Mouse (Mus musculus): ENCODE measurements around the gene Cdh11. TPM values are rescaled to one million over a fixed set of nuclear protein-coding genes. Genes with fewer than 3 reads are reported as not detected.

The Cdh11 gene
- polyA plus RNA-seq (2015; fragmentation: Nextera tagmentation; extraction: Ambion mirVana): 29.5 and 30.5 TPM in 2 replicates

DNA sequence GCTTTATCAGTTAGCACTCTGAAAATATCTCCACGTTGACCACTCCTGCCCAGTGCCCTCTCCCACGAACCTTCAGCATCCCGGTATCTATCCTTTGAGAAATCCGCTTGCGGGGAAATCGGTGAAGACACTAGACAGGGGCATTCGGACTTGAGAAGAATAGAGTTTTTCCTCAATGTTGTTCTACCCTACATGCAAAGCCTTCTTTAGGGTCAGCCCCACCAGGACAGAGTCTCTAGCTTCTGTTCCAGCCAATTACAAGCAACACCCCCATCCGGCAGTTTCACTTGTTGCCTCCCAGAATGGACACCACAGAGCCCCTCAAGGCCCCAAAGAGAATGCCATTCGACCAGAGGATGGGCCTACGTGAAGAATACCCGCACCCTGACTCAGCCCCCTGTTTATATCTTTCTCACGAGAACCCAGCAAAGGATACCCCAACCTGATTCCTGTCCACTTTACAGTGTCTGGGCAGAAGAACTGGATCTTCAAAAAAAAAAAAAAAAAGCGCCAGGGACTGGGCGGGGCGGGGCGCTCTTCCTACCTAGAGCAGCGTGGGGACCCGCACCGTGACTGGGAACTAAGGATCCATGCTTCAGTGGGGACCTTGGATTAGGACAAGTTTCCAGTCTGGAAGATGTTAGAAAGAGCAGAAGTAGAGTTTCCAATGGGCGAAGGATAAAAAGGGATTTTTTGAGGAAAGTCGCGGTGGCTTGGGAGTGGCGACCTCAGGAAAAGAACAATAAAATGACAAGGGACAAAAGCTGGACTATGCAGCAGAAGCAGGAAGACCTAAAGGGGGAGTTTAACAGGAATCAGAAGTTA, at the start of gene Cdh11:
Gene Cdh11, minus strand, starts transcription at position 51 of the 825 bp plus-strand sequence.
- H3K27me3 ChIP-seq: no peaks in the 10 kb centered on the region
- 3% methylated on average over 23 of the region's 23 CpGs for WGBS
- H3K4me3 ChIP-seq: peak within 1 kb of the TSS; percentile 86
- ATAC-seq (replicated peaks): no peak
- H3K9me3 ChIP-seq: no peaks in the 10 kb centered on the region
- peak within 1 kb of the TSS; percentile 81 for H3K27ac ChIP-seq (replicated peaks)
- peak within 1 kb of the TSS; percentile 88 for H3K9ac ChIP-seq (replicated peaks)
- peaks cover 18% of the 10 kb centered on the region for H3K4me1 ChIP-seq
- peak within 1 kb of the TSS; percentile 95 for H3K4me2 ChIP-seq (replicated peaks)
- H3K36me3 ChIP-seq: no peaks in the 10 kb centered on the region

DNA sequence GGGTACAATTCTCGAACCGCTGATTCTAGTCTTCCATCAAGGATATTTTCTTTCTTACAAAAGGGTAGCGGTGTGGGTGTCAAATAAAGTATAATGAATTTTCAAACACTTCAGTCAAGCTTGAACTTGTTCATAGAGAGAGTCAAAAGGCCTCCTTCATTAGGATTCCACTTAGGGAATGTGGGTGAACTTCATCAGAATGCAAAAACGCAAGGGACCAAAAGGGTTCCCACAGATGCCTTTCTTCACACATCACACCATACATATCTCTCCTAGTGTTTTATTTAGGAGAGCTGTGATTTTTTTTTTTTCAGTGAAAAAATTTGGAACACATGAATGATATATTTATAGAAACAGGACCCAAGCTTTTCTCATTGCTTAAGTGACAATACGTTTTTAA, 28.5 kb upstream of the Cdh11 start:
- Histone ChIP-seq H3K36me3 (no peaks in the 10 kb centered on the region), H3K27me3 (no peaks in the 10 kb centered on the region), H3K4me2 (replicated peaks) (no peak overlapping the region), H3K4me1 (0 out of 2 replicates have a peak, but pooled peaks cover 4% of the 10 kb centered on the region), H3K9ac (replicated peaks) (no peak overlapping the region), H3K4me3 (no peak overlapping the region), H3K9me3 (no peaks in the 10 kb centered on the region), H3K27ac (replicated peaks) (no peak overlapping the region)
- no peak for ATAC-seq (replicated peaks)
- 21% methylated on average over 5 of the region's 5 CpGs for WGBS

DNA sequence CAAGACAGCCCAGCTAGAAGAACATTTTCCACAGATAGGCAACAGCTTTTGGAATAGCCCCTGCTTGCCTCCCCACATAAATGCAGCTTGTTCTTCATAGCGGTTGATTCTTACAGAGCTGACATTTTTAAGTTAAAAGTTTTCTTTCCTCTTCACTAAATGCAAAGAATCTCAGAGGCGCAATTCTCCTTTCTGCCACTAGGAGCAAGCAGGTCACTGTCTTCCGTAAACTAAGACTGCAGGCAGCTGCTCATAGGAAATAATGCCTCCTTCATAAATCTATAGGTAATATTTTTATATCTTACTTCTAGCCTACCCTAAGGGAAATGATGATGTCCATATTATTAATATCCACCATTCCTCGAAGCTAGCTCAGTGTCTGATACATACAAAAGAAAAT, 4.9 kb upstream of the Cdh11 start:
- ATAC-seq (replicated peaks): no peak
- Histone ChIP-seq H3K36me3 (no peaks in the 10 kb centered on the region), H3K9me3 (no peaks in the 10 kb centered on the region), H3K27me3 (no peaks in the 10 kb centered on the region), H3K4me1 (peaks cover 15% of the 10 kb centered on the region), H3K9ac (replicated peaks) (no peak overlapping the region), H3K27ac (replicated peaks) (no peak overlapping the region), H3K4me3 (no peak overlapping the region), H3K4me2 (replicated peaks) (no peak overlapping the region)
- 16% methylated on average over 4 of the region's 4 CpGs for WGBS

DNA sequence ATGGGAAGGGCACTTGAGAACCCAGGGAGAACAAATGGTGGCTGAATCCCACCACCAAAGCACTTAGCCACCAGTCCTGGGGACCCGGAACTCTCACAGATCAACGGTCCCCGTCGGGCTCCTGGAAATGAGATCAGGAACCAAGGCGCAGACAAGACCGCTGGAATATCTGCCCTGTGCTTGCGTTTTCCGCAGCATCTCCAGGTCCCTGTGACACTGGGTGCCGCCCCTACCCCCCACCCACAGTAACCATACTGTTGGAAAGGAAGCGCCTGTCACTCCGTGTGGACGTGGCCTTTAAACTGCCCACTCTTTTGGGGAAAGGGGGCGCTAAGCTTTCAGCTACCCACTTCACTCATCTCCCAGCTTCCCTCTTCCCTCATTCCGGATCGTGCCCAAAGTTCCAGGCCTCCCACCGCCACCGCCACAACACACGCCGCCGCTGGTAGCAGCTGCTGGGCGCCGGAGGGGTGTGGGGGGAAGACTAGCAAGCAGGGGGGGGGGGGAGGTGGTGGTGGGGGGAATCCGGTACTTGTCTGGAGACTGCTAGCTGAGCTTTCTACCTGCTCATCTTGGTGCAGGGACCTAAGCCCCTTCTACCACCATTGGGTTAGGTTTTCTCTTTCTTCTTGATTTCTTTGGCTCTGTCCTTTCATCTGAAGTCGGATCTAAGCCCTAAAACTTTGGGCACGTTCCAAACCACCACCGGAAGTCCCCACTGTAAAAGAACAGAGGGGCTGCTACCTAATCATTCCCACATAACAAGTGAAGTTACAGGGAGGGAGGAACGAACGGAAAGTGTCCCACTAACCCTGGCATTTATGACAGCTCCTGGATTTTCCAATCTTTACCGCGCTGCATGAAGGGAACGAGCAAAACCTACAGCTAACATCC, 1.3 kb upstream of the Cdh11 start:
- H3K36me3 ChIP-seq: no peaks in the 10 kb centered on the region
- 0 out of 2 replicates have a peak overlapping the region, but pooled peaks have one; percentile 6 for H3K27ac ChIP-seq (replicated peaks)
- H3K4me2 ChIP-seq (replicated peaks): peak overlapping the region; percentile 95
- 6% methylated on average over 31 of the region's 31 CpGs for WGBS
- H3K27me3 ChIP-seq: no peaks in the 10 kb centered on the region
- no peak for ATAC-seq (replicated peaks)
- H3K4me3 ChIP-seq: peak overlapping the region; percentile 86
- peaks cover 18% of the 10 kb centered on the region for H3K4me1 ChIP-seq
- H3K9me3 ChIP-seq: no peaks in the 10 kb centered on the region
- peak overlapping the region; percentile 34 for H3K9ac ChIP-seq (replicated peaks)

DNA sequence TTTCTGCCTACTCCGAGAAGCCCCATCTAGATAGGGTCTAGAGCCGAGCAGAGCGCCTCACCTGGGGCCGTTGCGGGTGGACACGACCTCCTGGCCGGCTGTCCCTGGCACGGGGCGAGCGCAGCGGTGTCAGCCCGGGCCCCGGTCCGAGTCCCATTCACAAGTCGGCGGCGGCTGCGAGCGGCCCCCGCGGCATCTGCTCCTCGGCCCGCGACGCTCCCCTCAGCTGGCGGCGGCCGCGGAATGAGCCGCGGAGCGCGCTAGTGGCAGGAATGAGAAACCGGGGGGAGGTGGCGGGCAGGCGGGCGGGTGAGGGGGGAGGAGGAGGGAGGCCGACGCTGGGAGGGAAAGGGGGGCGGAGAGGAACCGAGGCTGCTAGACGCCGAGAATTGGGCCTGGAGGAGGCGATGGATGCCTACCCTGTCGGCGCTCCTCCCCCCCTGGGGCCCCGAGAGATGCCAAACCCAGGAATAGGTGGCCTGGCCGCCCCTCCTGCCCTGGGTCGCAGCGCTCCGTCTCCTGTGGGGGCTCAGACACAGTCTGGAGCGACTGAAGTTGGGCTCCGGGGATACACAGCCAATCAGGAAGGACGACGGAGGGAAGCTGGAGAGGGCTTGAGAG, 497 bp downstream of the Cdh11 start:
- Histone ChIP-seq H3K36me3 (no peaks in the 10 kb centered on the region), H3K4me2 (replicated peaks) (peak overlapping the region; percentile 95), H3K27ac (replicated peaks) (peak overlapping the region; percentile 81), H3K4me3 (peak overlapping the region; percentile 86), H3K9me3 (no peaks in the 10 kb centered on the region), H3K9ac (replicated peaks) (peak overlapping the region; percentile 88), H3K4me1 (peaks cover 18% of the 10 kb centered on the region), H3K27me3 (no peaks in the 10 kb centered on the region)
- under 1% methylated on average over 50 of the region's 55 CpGs for WGBS
- ATAC-seq (replicated peaks): peak; percentile 74

DNA sequence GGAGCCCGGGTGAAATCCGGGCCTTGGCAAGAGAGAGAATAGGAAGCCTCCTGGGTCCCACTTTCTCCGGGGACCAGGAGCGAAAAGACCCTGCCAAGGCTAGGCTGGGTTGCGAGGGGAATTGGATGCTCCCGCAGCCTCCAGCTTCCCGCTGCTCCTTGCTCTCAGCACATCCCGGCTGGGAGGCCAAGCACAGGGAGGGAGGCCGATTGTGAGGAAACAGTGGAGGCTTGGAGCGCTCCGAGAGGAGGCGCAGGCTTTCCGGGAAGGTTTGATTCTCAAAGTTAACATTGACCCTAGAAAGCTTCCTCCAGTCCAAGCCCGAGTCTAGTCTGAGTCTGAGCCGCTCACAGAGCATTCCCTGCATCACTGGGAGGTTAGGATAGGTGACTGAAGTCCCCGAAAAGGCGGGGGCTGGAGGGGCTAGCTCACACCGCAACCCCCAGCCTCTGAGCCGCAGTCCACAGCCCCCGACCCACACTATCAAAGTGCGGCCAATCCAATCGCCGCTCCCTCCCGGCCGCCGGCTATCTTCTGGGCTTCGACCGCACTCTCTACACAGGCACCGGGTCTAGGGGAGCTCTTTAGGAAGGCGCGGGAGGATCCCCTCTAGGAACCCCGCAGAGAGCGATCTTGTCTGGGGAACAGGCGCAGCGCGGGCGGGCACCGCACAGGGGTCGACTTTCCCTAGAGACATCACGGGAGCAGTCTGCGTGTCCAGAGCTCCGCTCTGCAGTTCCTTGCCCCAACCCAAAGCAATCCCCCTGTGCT, 1.4 kb downstream of the Cdh11 start:
- peak overlapping the region; percentile 88 for H3K9ac ChIP-seq (replicated peaks)
- under 1% methylated on average over 40 of the region's 42 CpGs for WGBS
- H3K27me3 ChIP-seq: no peaks in the 10 kb centered on the region
- peak overlapping the region; percentile 86 for H3K4me3 ChIP-seq
- no peaks in the 10 kb centered on the region for H3K9me3 ChIP-seq
- H3K27ac ChIP-seq (replicated peaks): peak overlapping the region; percentile 81
- peak; percentile 74 for ATAC-seq (replicated peaks)
- H3K4me2 ChIP-seq (replicated peaks): peak overlapping the region; percentile 95
- H3K4me1 ChIP-seq: peaks cover 18% of the 10 kb centered on the region
- H3K36me3 ChIP-seq: no peaks in the 10 kb centered on the region

DNA sequence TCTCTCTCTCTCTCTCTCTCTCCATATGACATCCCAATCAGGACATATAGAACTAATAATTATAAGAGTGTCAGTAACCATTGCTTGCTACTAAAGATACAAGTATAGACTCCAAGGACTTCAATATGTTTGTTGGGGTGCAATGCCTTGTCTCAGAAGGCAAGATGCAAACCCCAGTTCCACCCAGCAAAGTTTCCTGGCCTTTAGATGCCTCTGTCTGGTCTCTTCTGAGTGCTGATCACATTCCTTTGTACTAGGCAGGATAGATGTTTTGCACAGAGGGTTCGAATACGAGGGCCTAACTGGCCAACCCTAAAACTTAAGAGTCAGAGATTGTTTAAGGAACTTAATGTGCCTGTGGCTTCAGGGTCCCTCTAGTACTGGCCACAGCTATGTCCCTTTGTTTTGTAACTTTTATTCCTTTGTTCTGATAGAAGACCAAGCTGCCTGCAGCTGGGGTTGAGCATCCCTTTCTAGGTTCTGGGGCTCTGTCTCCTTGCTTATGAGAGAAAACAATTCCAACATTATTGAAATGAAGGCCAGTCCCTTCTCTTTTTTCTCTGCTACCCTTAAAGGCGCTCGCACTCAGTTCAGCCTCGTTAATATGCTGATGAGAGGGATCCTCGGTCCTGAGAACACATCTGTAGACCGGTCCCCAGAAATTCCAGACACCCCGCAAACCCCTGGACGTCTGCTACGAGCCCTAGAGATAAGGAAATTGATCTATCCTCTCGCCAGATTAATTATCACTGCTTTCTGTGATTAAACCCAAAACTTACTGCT, 2.5 kb downstream of the Cdh11 start:
- peak overlapping the region; percentile 81 for H3K27ac ChIP-seq (replicated peaks)
- H3K4me2 ChIP-seq (replicated peaks): peak overlapping the region; percentile 95
- peak overlapping the region; percentile 88 for H3K9ac ChIP-seq (replicated peaks)
- peaks cover 21% of the 10 kb centered on the region for H3K4me1 ChIP-seq
- H3K27me3 ChIP-seq: no peaks in the 10 kb centered on the region
- WGBS: 8% methylated on average over 11 of the region's 11 CpGs
- H3K36me3 ChIP-seq: no peaks in the 10 kb centered on the region
- no peaks in the 10 kb centered on the region for H3K9me3 ChIP-seq
- peak overlapping the region; percentile 86 for H3K4me3 ChIP-seq
- ATAC-seq (replicated peaks): no peak

DNA sequence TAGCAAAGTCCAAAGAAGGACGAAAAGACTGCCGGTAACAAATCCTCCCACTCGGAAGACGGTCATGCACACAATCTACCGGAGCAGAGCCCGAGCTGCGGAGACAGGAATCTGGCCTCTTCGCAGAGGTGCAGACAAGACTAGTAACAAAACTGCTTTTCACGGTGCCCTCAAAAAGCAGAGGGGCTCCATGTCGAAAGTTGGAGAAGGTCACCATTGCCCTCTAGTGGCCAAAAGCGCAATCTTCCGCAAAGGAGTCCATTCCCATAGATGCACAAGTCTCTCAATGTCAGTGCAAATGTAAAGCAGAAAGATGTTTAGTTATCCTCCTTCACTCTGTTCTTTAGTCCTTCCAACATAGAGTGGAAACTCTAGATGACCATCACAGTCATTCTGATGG, 4.5 kb downstream of the Cdh11 start:
- Histone ChIP-seq H3K4me3 (peak overlapping the region; percentile 41), H3K36me3 (no peaks in the 10 kb centered on the region), H3K4me2 (replicated peaks) (peak overlapping the region; percentile 54), H3K9me3 (no peaks in the 10 kb centered on the region), H3K27me3 (no peaks in the 10 kb centered on the region), H3K4me1 (peaks cover 21% of the 10 kb centered on the region), H3K9ac (replicated peaks) (peak overlapping the region; percentile 38), H3K27ac (replicated peaks) (peak overlapping the region; percentile 55)
- WGBS: under 1% methylated on average over 12 of the region's 12 CpGs
- peak; percentile 14; the same call in 1 of the 2 replicates for ATAC-seq (replicated peaks)

DNA sequence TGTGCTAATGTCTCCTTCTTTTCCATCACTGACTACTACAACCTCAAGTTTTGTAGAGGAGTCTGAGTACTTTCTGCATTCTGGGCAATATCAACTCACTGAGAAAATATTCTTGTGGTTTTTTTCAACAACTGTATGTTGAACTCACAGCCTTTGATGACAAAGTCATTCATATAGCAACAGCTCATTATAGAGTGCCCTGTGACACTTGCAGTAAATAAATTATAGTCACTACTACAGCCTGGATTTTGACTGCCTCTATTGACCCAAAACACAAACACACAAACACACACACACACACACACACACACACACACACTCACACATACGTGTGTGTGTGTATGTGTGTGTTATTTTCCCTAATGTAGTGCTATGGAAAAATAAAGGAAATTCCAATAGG, 10.8 kb downstream of the Cdh11 start:
- H3K36me3 ChIP-seq: no peaks in the 10 kb centered on the region
- H3K9ac ChIP-seq (replicated peaks): no peak overlapping the region
- H3K27me3 ChIP-seq: no peaks in the 10 kb centered on the region
- H3K4me2 ChIP-seq (replicated peaks): no peak overlapping the region
- no peak overlapping the region for H3K4me3 ChIP-seq
- 91% methylated on average over 1 of the region's 1 CpGs for WGBS
- no peak overlapping the region for H3K27ac ChIP-seq (replicated peaks)
- ATAC-seq (replicated peaks): no peak
- peaks cover 13% of the 10 kb centered on the region for H3K4me1 ChIP-seq
- no peaks in the 10 kb centered on the region for H3K9me3 ChIP-seq

DNA sequence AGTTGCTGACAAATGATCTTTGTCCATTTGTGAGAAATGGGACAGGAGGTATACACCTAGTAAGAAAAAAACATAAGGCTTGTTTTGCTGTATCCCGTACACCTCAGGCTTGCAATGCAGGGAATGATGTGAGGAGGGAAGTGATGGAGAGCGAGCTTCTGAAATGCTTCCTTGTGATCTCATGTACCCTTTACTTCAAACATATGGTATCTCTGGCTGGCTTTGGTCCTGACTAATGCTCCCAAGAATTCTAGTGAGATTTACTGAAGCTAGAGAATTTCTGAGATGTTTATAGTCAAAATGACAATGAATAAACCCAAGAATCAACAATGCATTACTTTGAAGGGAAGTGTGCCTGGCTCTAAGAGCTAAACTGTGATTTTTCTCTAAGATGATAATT, 14.0 kb downstream of the Cdh11 start:
- no peak for ATAC-seq (replicated peaks)
- Histone ChIP-seq H3K27ac (replicated peaks) (no peak overlapping the region), H3K9me3 (no peaks in the 10 kb centered on the region), H3K27me3 (no peaks in the 10 kb centered on the region), H3K36me3 (no peaks in the 10 kb centered on the region), H3K4me2 (replicated peaks) (no peak overlapping the region), H3K4me1 (peaks cover 10% of the 10 kb centered on the region; the same call in 1 of the 2 replicates), H3K4me3 (no peak overlapping the region), H3K9ac (replicated peaks) (no peak overlapping the region)
- WGBS: 85% methylated on average over 2 of the region's 2 CpGs
